8 mouse cellular contexts compared by ENCODE assay signal in genomic region chr11:98767276-98767675, GRCm38 (mm10). TPM values are rescaled to one million over a fixed set of nuclear protein-coding genes. Genes with fewer than 3 reads are reported as not detected.
DNase-seq lines count a peak whose midpoint lies in the region; ATAC-seq and TF ChIP-seq lines count a peak whose summit lies in the region.

No protein-coding gene starts in this region.

- H3K4me3 ChIP-seq in lung, embryonic 14.5 days (ENCODE audit: low read depth, low read length) = no peak overlapping the region
- no peak overlapping the region for H3K4me3 ChIP-seq in forebrain, embryonic 15.5 days
- no peak overlapping the region for H3K4me3 ChIP-seq in hindbrain, postnatal 0 days (ENCODE audit: low read length)
- peak overlapping the region; percentile 58 for H3K4me3 ChIP-seq in liver, embryonic 16.5 days (ENCODE audit: low read depth, low read length)
- H3K4me3 ChIP-seq in stomach, embryonic 14.5 days (ENCODE audit: low read depth, low read length) = no peak overlapping the region

- peaks cover 42% of the 10 kb centered on the region for H3K4me1 ChIP-seq in lung, embryonic 14.5 days (ENCODE audit: insufficient read depth)
- peaks cover 58% of the 10 kb centered on the region for H3K4me1 ChIP-seq in forebrain, embryonic 15.5 days
- H3K4me1 ChIP-seq in hindbrain, postnatal 0 days (ENCODE audit: insufficient read depth, low read length) = peaks cover 24% of the 10 kb centered on the region
- H3K4me1 ChIP-seq in liver, embryonic 16.5 days (ENCODE audit: control insufficient read depth, low read depth, low read length) = peaks cover 68% of the 10 kb centered on the region
- H3K4me1 ChIP-seq in stomach, embryonic 14.5 days (ENCODE audit: control insufficient read depth, insufficient read depth, low read length) = peaks cover 39% of the 10 kb centered on the region

- ATAC-seq in lung, embryonic 14.5 days (ENCODE audit: insufficient read depth) = peak; percentile 36
- peak; percentile 52 for ATAC-seq in forebrain, embryonic 15.5 days (replicated peaks)
- peak; percentile 27; the same call in 1 of the 2 replicates for ATAC-seq in hindbrain, postnatal 0 days
- peak; percentile 59 for ATAC-seq in liver, embryonic 16.5 days (ENCODE audit: low read depth)
- no peak for ATAC-seq in stomach, embryonic 14.5 days (ENCODE audit: insufficient number of reproducible peaks, insufficient read depth, low FRiP score, low read depth)

- peaks cover 54% of the 10 kb centered on the region for H3K36me3 ChIP-seq in lung, embryonic 14.5 days (ENCODE audit: insufficient read depth)
- H3K36me3 ChIP-seq in forebrain, embryonic 15.5 days = peaks cover 65% of the 10 kb centered on the region
- peaks cover 53% of the 10 kb centered on the region for H3K36me3 ChIP-seq in hindbrain, postnatal 0 days (ENCODE audit: insufficient read depth, low read length)
- H3K36me3 ChIP-seq in liver, embryonic 16.5 days (ENCODE audit: control insufficient read depth, insufficient read depth) = peaks cover 7% of the 10 kb centered on the region; the same call in 1 of the 2 replicates
- H3K36me3 ChIP-seq in stomach, embryonic 14.5 days (ENCODE audit: control insufficient read depth, insufficient read depth, low read length) = peaks cover 51% of the 10 kb centered on the region

- TF ChIP-seq CTCF in lung, embryonic 14.5 days (IDR thresholded peaks at IDR 0.05; ENCODE audit: low read depth) = no peak
- TF ChIP-seq CTCF in hindbrain, postnatal 0 days (IDR thresholded peaks at IDR 0.05; ENCODE audit: low read depth) = no peak

- WGBS in lung, embryonic 14.5 days = 10% methylated on average over 9 of the region's 9 CpGs
- 24% methylated on average over 9 of the region's 9 CpGs for WGBS in forebrain, embryonic 15.5 days
- 23% methylated on average over 9 of the region's 9 CpGs for WGBS in hindbrain, postnatal 0 days
- WGBS in liver, embryonic 16.5 days (ENCODE audit: insufficient replicate concordance) = 20% methylated on average over 9 of the region's 9 CpGs
- WGBS in stomach, embryonic 14.5 days = 20% methylated on average over 9 of the region's 9 CpGs

- no peaks in the 10 kb centered on the region for H3K9me3 ChIP-seq in lung, embryonic 14.5 days (ENCODE audit: low read depth, low read length)
- H3K9me3 ChIP-seq in forebrain, embryonic 15.5 days = no peaks in the 10 kb centered on the region
- H3K9me3 ChIP-seq in hindbrain, postnatal 0 days (ENCODE audit: low read length) = no peaks in the 10 kb centered on the region
- H3K9me3 ChIP-seq in liver, embryonic 16.5 days (replicated peaks; ENCODE audit: control insufficient read depth, low read length) = no peaks in the 10 kb centered on the region
- no peaks in the 10 kb centered on the region for H3K9me3 ChIP-seq in stomach, embryonic 14.5 days (ENCODE audit: control insufficient read depth, low read depth, low read length)

- no peak overlapping the region for H3K9ac ChIP-seq in lung, embryonic 14.5 days
- H3K9ac ChIP-seq in forebrain, embryonic 15.5 days (replicated peaks) = no peak overlapping the region
- H3K9ac ChIP-seq in hindbrain, postnatal 0 days (replicated peaks; ENCODE audit: low read length) = no peak overlapping the region
- H3K9ac ChIP-seq in liver, embryonic 16.5 days (ENCODE audit: low read depth, low read length) = peak overlapping the region; percentile 53
- no peak overlapping the region for H3K9ac ChIP-seq in stomach, embryonic 14.5 days (replicated peaks; ENCODE audit: low read depth, low read length)

- no peaks in the 10 kb centered on the region for H3K27me3 ChIP-seq in lung, embryonic 14.5 days (ENCODE audit: insufficient read depth, low read length)
- no peaks in the 10 kb centered on the region for H3K27me3 ChIP-seq in forebrain, embryonic 15.5 days
- H3K27me3 ChIP-seq in hindbrain, postnatal 0 days (ENCODE audit: insufficient read depth, low read length) = no peaks in the 10 kb centered on the region
- H3K27me3 ChIP-seq in liver, embryonic 16.5 days (ENCODE audit: control insufficient read depth, insufficient read depth, low read depth, low read length) = no peaks in the 10 kb centered on the region
- H3K27me3 ChIP-seq in stomach, embryonic 14.5 days (ENCODE audit: control insufficient read depth, insufficient read depth, low read length) = no peaks in the 10 kb centered on the region

- H3K27ac ChIP-seq in lung, embryonic 14.5 days (ENCODE audit: low read depth) = peak overlapping the region; percentile 10; the same call in 1 of the 2 replicates
- peak overlapping the region; percentile 81 for H3K27ac ChIP-seq in forebrain, embryonic 15.5 days (replicated peaks)
- peak overlapping the region; percentile 78 for H3K27ac ChIP-seq in hindbrain, postnatal 0 days
- H3K27ac ChIP-seq in liver, embryonic 16.5 days (ENCODE audit: low read length) = peak overlapping the region; percentile 89; the same call in 1 of the 2 replicates
- peak overlapping the region; percentile 7; the same call in 1 of the 2 replicates for H3K27ac ChIP-seq in stomach, embryonic 14.5 days (ENCODE audit: low read length)

- DNase-seq in lung, embryonic 14.5 days = peak; percentile 60
- no peak for DNase-seq in lung, postnatal 25 days (ENCODE audit: low spot score)
- peak; percentile 67 for DNase-seq in c-Kit-positive CD71-positive TER-119-positive erythroid progenitor cells, embryonic 14.5 days (ENCODE audit: low spot score)
- DNase-seq in hindbrain, postnatal 0 days (ENCODE audit: low spot score) = peak; percentile 70
- no peak for DNase-seq in urinary bladder, postnatal 36 days (ENCODE audit: low spot score in 2 of 2)

- peak overlapping the region; percentile 59 for H3K4me2 ChIP-seq in lung, embryonic 14.5 days
- H3K4me2 ChIP-seq in forebrain, embryonic 15.5 days (replicated peaks) = peak overlapping the region; percentile 15
- H3K4me2 ChIP-seq in hindbrain, postnatal 0 days (ENCODE audit: low read depth, low read length) = no peak overlapping the region
- peak overlapping the region; percentile 80 for H3K4me2 ChIP-seq in liver, embryonic 16.5 days (ENCODE audit: low read depth, low read length)
- H3K4me2 ChIP-seq in stomach, embryonic 14.5 days (replicated peaks; ENCODE audit: low read depth, low read length) = peak overlapping the region; percentile 30; the same call in 1 of the 2 replicates

RNA-seq across cellular contexts. Expression of gene Nr1d1, which starts 7.9 kb away (rescaled TPM):
- 1.4 and 1.7 TPM in 2 replicates for polyA plus RNA-seq in lung, embryonic 14.5 days (2014; fragmentation: Nextera tagmentation; extraction: Ambion mirVana)
- polyA plus RNA-seq in forebrain, embryonic 15.5 days (2015; fragmentation: Nextera tagmentation; extraction: Ambion mirVana) = 3.6 TPM in 2 replicates
- 7.5 and 8.6 TPM in 2 replicates for total RNA-seq in hindbrain, postnatal 0 days (2014; rRNA removed)
- polyA plus RNA-seq in hindbrain, postnatal 0 days (2015; fragmentation: Nextera tagmentation; extraction: Ambion mirVana) = 10.2 and 13.5 TPM in 2 replicates
- 0.65 and 0.66 TPM in 2 replicates for polyA plus RNA-seq in liver, embryonic 16.5 days (2015; fragmentation: Nextera tagmentation; extraction: Ambion mirVana)
- polyA plus RNA-seq in stomach, embryonic 14.5 days (2014; fragmentation: Nextera tagmentation; extraction: Ambion mirVana) = 1.7 and 2.3 TPM in 2 replicates

RNA-seq across cellular contexts. Expression of gene Thra, which starts 26.8 kb away (rescaled TPM):
- polyA plus RNA-seq in lung, embryonic 14.5 days (2014; fragmentation: Nextera tagmentation; extraction: Ambion mirVana) = 46.8 and 47.1 TPM in 2 replicates
- polyA plus RNA-seq in forebrain, embryonic 15.5 days (2015; fragmentation: Nextera tagmentation; extraction: Ambion mirVana) = 164 and 166 TPM in 2 replicates
- total RNA-seq in hindbrain, postnatal 0 days (2014; rRNA removed) = 725 and 812 TPM in 2 replicates
- 160 TPM in 2 replicates for polyA plus RNA-seq in hindbrain, postnatal 0 days (2015; fragmentation: Nextera tagmentation; extraction: Ambion mirVana)
- 6.5 and 7.7 TPM in 2 replicates for polyA plus RNA-seq in liver, embryonic 16.5 days (2015; fragmentation: Nextera tagmentation; extraction: Ambion mirVana)
- polyA plus RNA-seq in stomach, embryonic 14.5 days (2014; fragmentation: Nextera tagmentation; extraction: Ambion mirVana) = 61.4 and 62.9 TPM in 2 replicates

RNA-seq across cellular contexts. Expression of gene Msl1, which starts 28.0 kb away (rescaled TPM):
- 16.2 and 16.3 TPM in 2 replicates for polyA plus RNA-seq in lung, embryonic 14.5 days (2014; fragmentation: Nextera tagmentation; extraction: Ambion mirVana)
- 30.2 and 31.7 TPM in 2 replicates for polyA plus RNA-seq in forebrain, embryonic 15.5 days (2015; fragmentation: Nextera tagmentation; extraction: Ambion mirVana)
- total RNA-seq in hindbrain, postnatal 0 days (2014; rRNA removed) = 77.7 and 94.3 TPM in 2 replicates
- polyA plus RNA-seq in hindbrain, postnatal 0 days (2015; fragmentation: Nextera tagmentation; extraction: Ambion mirVana) = 25.0 and 25.4 TPM in 2 replicates
- polyA plus RNA-seq in liver, embryonic 16.5 days (2015; fragmentation: Nextera tagmentation; extraction: Ambion mirVana) = 4.9 and 5.3 TPM in 2 replicates
- 21.6 and 22.3 TPM in 2 replicates for polyA plus RNA-seq in stomach, embryonic 14.5 days (2014; fragmentation: Nextera tagmentation; extraction: Ambion mirVana)

RNA-seq across cellular contexts. Expression of gene Casc3, which starts 37.4 kb away (rescaled TPM):
- polyA plus RNA-seq in lung, embryonic 14.5 days (2014; fragmentation: Nextera tagmentation; extraction: Ambion mirVana) = 41.0 and 42.8 TPM in 2 replicates
- polyA plus RNA-seq in forebrain, embryonic 15.5 days (2015; fragmentation: Nextera tagmentation; extraction: Ambion mirVana) = 53.5 and 53.9 TPM in 2 replicates
- total RNA-seq in hindbrain, postnatal 0 days (2014; rRNA removed) = 24.4 and 74.0 TPM in 2 replicates
- polyA plus RNA-seq in hindbrain, postnatal 0 days (2015; fragmentation: Nextera tagmentation; extraction: Ambion mirVana) = 35.4 and 35.7 TPM in 2 replicates
- 11.6 and 13.6 TPM in 2 replicates for polyA plus RNA-seq in liver, embryonic 16.5 days (2015; fragmentation: Nextera tagmentation; extraction: Ambion mirVana)
- 33.7 and 35.1 TPM in 2 replicates for polyA plus RNA-seq in stomach, embryonic 14.5 days (2014; fragmentation: Nextera tagmentation; extraction: Ambion mirVana)

RNA-seq across cellular contexts. Expression of gene Med24, which starts 38.0 kb away (rescaled TPM):
- polyA plus RNA-seq in lung, embryonic 14.5 days (2014; fragmentation: Nextera tagmentation; extraction: Ambion mirVana) = 53.0 and 53.5 TPM in 2 replicates
- 85.1 and 93.6 TPM in 2 replicates for polyA plus RNA-seq in forebrain, embryonic 15.5 days (2015; fragmentation: Nextera tagmentation; extraction: Ambion mirVana)
- 63.2 and 88.6 TPM in 2 replicates for total RNA-seq in hindbrain, postnatal 0 days (2014; rRNA removed)
- polyA plus RNA-seq in hindbrain, postnatal 0 days (2015; fragmentation: Nextera tagmentation; extraction: Ambion mirVana) = 47.1 and 48.3 TPM in 2 replicates
- 22.8 and 23.8 TPM in 2 replicates for polyA plus RNA-seq in liver, embryonic 16.5 days (2015; fragmentation: Nextera tagmentation; extraction: Ambion mirVana)
- polyA plus RNA-seq in stomach, embryonic 14.5 days (2014; fragmentation: Nextera tagmentation; extraction: Ambion mirVana) = 39.9 and 41.0 TPM in 2 replicates

Comparison
In these comparisons a context has a peak if more than half of its experiments do, and no peak if none do; other contexts are left out.
1. DNase-seq: peak in lung, embryonic 14.5 days (single experiment), c-Kit-positive CD71-positive TER-119-positive erythroid progenitor cells, embryonic 14.5 days (single experiment) and hindbrain, postnatal 0 days (single experiment); none in lung, postnatal 25 days (single experiment) and urinary bladder, postnatal 36 days (0 of 2).
2. H3K27ac ChIP-seq: peak in every context shown above with its lines; median percentile 89 in liver, embryonic 16.5 days; 81 in forebrain, embryonic 15.5 days; 78 in hindbrain, postnatal 0 days; 10 in lung, embryonic 14.5 days; 7 in stomach, embryonic 14.5 days.